Mouse (Mus musculus) liver, embryonic 15.5 days (tissue): ENCODE measurements around the gene Sh2d3c. TPM values are rescaled to one million over a fixed set of nuclear protein-coding genes. Genes with fewer than 3 reads are reported as not detected.

ENCODE experiments used
- ATAC-seq: fragments of 200-750 bp; cut with Nextera tagmentation; 2 replicates; pipeline ENCODE4 v1.8.0; 2017; ENCODE audit warnings: moderate number of reproducible peaks, mild to moderate bottlenecking, moderate library complexity; ENCODE audit not compliant: insufficient read depth
- H3K27ac ChIP-seq: fragments of 300-500 bp; sonication (generic); replicated peaks from 2 replicates; pipeline ENCODE4 v1.5.1; 2015; ENCODE audit warnings: mild to moderate bottlenecking, inconsistent platforms
- H3K27me3 ChIP-seq: fragments of 300-500 bp; sonication (generic); 2 replicates; pipeline ENCODE4 v1.6.1; 2015; ENCODE audit warnings: mild to moderate bottlenecking, inconsistent platforms
- H3K36me3 ChIP-seq: fragments of 300-500 bp; sonication (generic); replicated peaks from 2 replicates; pipeline ENCODE4 v1.6.1; 2015; ENCODE audit warnings: moderate library complexity, mild to moderate bottlenecking, inconsistent platforms
- H3K4me1 ChIP-seq: fragments of 300-500 bp; sonication (generic); replicated peaks from 2 replicates; pipeline ENCODE4 v1.6.1; 2015; ENCODE audit warnings: inconsistent platforms
- H3K4me2 ChIP-seq: fragments of 300-500 bp; sonication (generic); 2 replicates; pipeline ENCODE4 v1.6.1; 2015; ENCODE audit warnings: moderate library complexity, mild to moderate bottlenecking, inconsistent platforms
- H3K4me3 ChIP-seq: fragments of 300-500 bp; sonication (generic); replicated peaks from 2 replicates; pipeline ENCODE4 v1.5.1; 2015; ENCODE audit warnings: mild to moderate bottlenecking, inconsistent platforms
- H3K9ac ChIP-seq: fragments of 300-500 bp; sonication (generic); 2 replicates; pipeline ENCODE4 v1.6.1; 2015; ENCODE audit warnings: moderate library complexity, mild to moderate bottlenecking, inconsistent platforms
- H3K9me3 ChIP-seq: fragments of 300-500 bp; sonication (generic); replicated peaks from 2 replicates; pipeline ENCODE4 v1.6.1; 2016; ENCODE audit warnings: inconsistent platforms
- WGBS: fragments of 180-500 bp; shearing (Covaris S2); methylation state at CpG from one replicate; pipeline ENCODE4 v1.1.7; 2015; ENCODE audit warnings: mixed read lengths; ENCODE audit not compliant: insufficient replicate concordance; 5-methylcytosine and 5-hydroxymethylcytosine counted together
- polyA plus RNA-seq: library from polyadenylated mRNA; unstranded; fragments of >200 nt; fragmentation: Nextera tagmentation; extraction: Ambion mirVana; gene quantifications from 2 replicates; pipeline ENCODE4 v1.2.1, GENCODE M21; 2015

Gene Sh2d3c
- polyA plus RNA-seq, 1 experiment from 2014 or later: 7.0 TPM

GRCm38 (mm10) chr2:32756674-32757055, 35.8 kb downstream of the Sh2d3c start:
- ATAC-seq: no peak
- no peaks in the 10 kb centered on the region for H3K27me3 ChIP-seq

GRCm38 (mm10) chr2:32757056-32757845, 36.4 kb downstream of the Sh2d3c start, which contains the start of gene Tor2a:
Gene Tor2a (plus strand): TSS chr2:32757234.
- Histone ChIP-seq H3K4me2 (peak within 1 kb of the TSS; percentile 96), H3K4me1 (peaks cover 18% of the 10 kb centered on the region), H3K36me3 (peaks cover 23% of the 10 kb centered on the region), H3K27me3 (no peaks in the 10 kb centered on the region), H3K9ac (peak within 1 kb of the TSS; percentile 71), H3K27ac (peak within 1 kb of the TSS; percentile 79), H3K4me3 (peak within 1 kb of the TSS; percentile 71), H3K9me3 (no peaks in the 10 kb centered on the region)
- WGBS: under 1% methylated on average over 66 of the region's 66 CpGs
- peak; percentile 90 for ATAC-seq

More at GRCm38 (mm10) chr2:32756674-32757055, 35.8 kb downstream of the Sh2d3c start:
- Histone ChIP-seq H3K4me2 (peak overlapping the region; percentile 96), H3K36me3 (peaks cover 20% of the 10 kb centered on the region), H3K4me1 (peaks cover 18% of the 10 kb centered on the region), H3K4me3 (peak overlapping the region; percentile 71), H3K27ac (no peak overlapping the region), H3K9me3 (no peaks in the 10 kb centered on the region), H3K9ac (no peak overlapping the region)
- WGBS: 36% methylated on average over 6 of the region's 6 CpGs

- H3K27ac ChIP-seq: no peak overlapping the region
- peaks cover 23% of the 10 kb centered on the region for H3K36me3 ChIP-seq
- H3K27me3 ChIP-seq: no peaks in the 10 kb centered on the region
- no peak overlapping the region for H3K9ac ChIP-seq
- no peak overlapping the region for H3K4me2 ChIP-seq
- 75% methylated on average over 8 of the region's 8 CpGs for WGBS
- H3K4me3 ChIP-seq: no peak overlapping the region
- no peak for ATAC-seq
- no peaks in the 10 kb centered on the region for H3K9me3 ChIP-seq
- peaks cover 18% of the 10 kb centered on the region for H3K4me1 ChIP-seq
Observed at GRCm38 (mm10) chr2:32758503-32758902, 37.6 kb downstream of the Sh2d3c start.

DNA sequence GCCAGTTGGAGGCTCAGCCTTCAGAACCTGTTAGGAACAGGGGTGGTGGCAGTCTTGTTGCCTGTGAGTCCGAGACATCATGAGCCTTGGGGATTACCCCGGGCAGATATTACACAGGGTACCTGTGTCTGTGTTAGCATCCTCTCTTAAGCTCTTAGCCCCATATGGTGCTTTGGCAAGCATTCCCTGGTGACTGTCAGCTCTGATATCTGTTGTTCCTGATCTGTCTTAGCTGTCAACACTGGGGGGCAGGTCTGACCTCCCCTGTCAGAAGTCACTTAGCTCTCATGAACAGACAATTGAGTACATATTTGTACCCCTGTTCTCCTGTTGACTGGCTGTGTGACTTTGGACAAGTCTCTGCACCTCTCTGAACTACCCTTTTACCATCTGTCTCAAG, 38.1 kb downstream of the Sh2d3c start:
- H3K4me2 ChIP-seq: no peak overlapping the region
- no peak overlapping the region for H3K27ac ChIP-seq
- no peaks in the 10 kb centered on the region for H3K27me3 ChIP-seq
- no peaks in the 10 kb centered on the region for H3K9me3 ChIP-seq
- 69% methylated on average over 2 of the region's 2 CpGs for WGBS
- H3K4me1 ChIP-seq: peaks cover 18% of the 10 kb centered on the region
- peaks cover 23% of the 10 kb centered on the region for H3K36me3 ChIP-seq
- H3K4me3 ChIP-seq: no peak overlapping the region
- no peak for ATAC-seq
- no peak overlapping the region for H3K9ac ChIP-seq

GRCm38 (mm10) chr2:32761361-32761760, 40.5 kb downstream of the Sh2d3c start:
- WGBS: 80% methylated on average over 14 of the region's 14 CpGs
- Histone ChIP-seq H3K4me1 (peaks cover 18% of the 10 kb centered on the region), H3K4me3 (no peak overlapping the region), H3K9me3 (no peaks in the 10 kb centered on the region), H3K9ac (no peak overlapping the region), H3K27ac (no peak overlapping the region), H3K4me2 (no peak overlapping the region), H3K27me3 (no peaks in the 10 kb centered on the region), H3K36me3 (peaks cover 19% of the 10 kb centered on the region)
- ATAC-seq: no peak

GRCm38 (mm10) chr2:32761859-32762258, 41.0 kb downstream of the Sh2d3c start:
- 78% methylated on average over 4 of the region's 4 CpGs for WGBS
- no peaks in the 10 kb centered on the region for H3K27me3 ChIP-seq
- no peaks in the 10 kb centered on the region for H3K9me3 ChIP-seq
- H3K27ac ChIP-seq: no peak overlapping the region
- H3K4me3 ChIP-seq: no peak overlapping the region
- no peak overlapping the region for H3K4me2 ChIP-seq
- H3K36me3 ChIP-seq: peaks cover 19% of the 10 kb centered on the region
- no peak overlapping the region for H3K9ac ChIP-seq
- ATAC-seq: no peak
- peaks cover 19% of the 10 kb centered on the region for H3K4me1 ChIP-seq

- H3K27me3 ChIP-seq: no peaks in the 10 kb centered on the region
- H3K4me3 ChIP-seq: no peak overlapping the region
- H3K9me3 ChIP-seq: no peaks in the 10 kb centered on the region
- no peak overlapping the region for H3K27ac ChIP-seq
- H3K4me1 ChIP-seq: peaks cover 16% of the 10 kb centered on the region; the same call in 1 of the 2 replicates
- 57% methylated on average over 3 of the region's 3 CpGs for WGBS
- no peak overlapping the region for H3K9ac ChIP-seq
- no peak overlapping the region for H3K4me2 ChIP-seq
- no peak for ATAC-seq
- peaks cover 19% of the 10 kb centered on the region for H3K36me3 ChIP-seq
Observed at GRCm38 (mm10) chr2:32763353-32763752, 42.5 kb downstream of the Sh2d3c start.

DNA sequence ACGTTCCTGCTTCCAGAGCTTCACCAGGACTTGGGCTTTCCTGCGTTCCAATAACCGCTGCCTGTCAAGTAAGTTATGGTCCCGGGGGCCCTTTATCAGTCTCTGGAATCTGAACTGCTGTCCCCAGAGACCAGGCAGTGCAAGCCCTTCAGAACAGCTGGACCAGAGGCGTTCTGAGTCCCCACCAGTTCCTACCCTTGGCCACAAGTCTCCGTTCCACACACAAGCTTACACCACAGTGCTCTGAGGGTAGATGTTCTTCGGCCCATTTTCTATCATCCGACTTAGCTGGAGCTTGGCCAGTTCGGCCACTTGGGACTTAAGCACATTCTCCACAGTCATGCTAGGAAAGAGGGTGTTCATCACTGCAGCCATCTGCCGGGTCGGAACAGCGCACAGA, 46.4 kb downstream of the Sh2d3c start:
- WGBS: 63% methylated on average over 12 of the region's 12 CpGs
- Histone ChIP-seq H3K36me3 (no peaks in the 10 kb centered on the region), H3K27ac (no peak overlapping the region), H3K4me2 (no peak overlapping the region), H3K9me3 (no peaks in the 10 kb centered on the region), H3K9ac (no peak overlapping the region), H3K4me3 (no peak overlapping the region), H3K27me3 (no peaks in the 10 kb centered on the region), H3K4me1 (peaks cover 28% of the 10 kb centered on the region)
- no peak for ATAC-seq

GRCm38 (mm10) chr2:32768661-32769285, 47.9 kb downstream of the Sh2d3c start:
- H3K27ac ChIP-seq: no peak overlapping the region; the same call in 1 of the 2 replicates
- 36% methylated on average over 19 of the region's 19 CpGs for WGBS
- peak; percentile 65 for ATAC-seq
- no peaks in the 10 kb centered on the region for H3K27me3 ChIP-seq
- H3K9me3 ChIP-seq: no peaks in the 10 kb centered on the region
- peaks cover 28% of the 10 kb centered on the region for H3K4me1 ChIP-seq
- no peaks in the 10 kb centered on the region for H3K36me3 ChIP-seq
- H3K4me2 ChIP-seq: peak overlapping the region; percentile 30
- no peak overlapping the region for H3K4me3 ChIP-seq
- H3K9ac ChIP-seq: no peak overlapping the region

DNA sequence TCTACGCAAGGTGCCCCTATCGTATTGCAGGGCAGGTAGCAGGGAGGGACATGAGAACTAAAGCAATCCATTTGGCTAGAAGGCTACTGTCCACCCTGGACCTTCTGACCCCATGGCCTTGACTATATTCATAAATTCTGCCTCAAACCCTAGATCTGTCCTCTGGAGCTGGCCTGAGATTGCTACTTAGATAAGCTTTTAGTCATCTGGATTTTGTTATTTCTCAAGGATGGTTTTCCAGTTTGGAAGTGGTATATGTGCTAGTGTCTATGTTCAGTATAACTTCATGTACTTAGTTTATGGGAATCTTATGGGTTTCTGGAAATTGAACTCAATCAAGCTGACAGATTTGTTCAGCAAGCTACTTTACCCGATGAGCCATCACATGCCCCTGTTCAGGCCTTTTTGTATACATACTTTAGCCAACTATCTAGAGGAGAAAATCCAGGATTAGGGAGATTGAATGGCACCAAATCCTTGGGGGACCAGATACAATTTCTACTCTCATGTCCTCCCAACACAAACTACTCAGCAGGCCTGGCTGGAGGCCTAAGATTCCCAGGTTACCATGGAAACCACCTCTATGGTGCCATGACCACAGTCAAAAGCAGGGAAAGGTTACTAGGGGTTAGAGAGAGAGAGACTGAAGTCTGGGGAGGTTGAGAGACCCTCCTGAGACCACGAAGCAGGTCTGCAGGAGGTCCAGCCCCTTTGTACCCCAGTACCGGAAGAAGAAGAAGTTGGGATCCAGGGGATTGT, 48.7 kb downstream of the Sh2d3c start:
- H3K27me3 ChIP-seq: peaks cover 1% of the 10 kb centered on the region; the same call in 1 of the 2 replicates
- no peak overlapping the region for H3K9ac ChIP-seq
- ATAC-seq: no peak
- H3K27ac ChIP-seq: no peak overlapping the region
- no peak overlapping the region for H3K4me3 ChIP-seq
- H3K4me1 ChIP-seq: peaks cover 28% of the 10 kb centered on the region
- 73% methylated on average over 5 of the region's 5 CpGs for WGBS
- no peaks in the 10 kb centered on the region for H3K9me3 ChIP-seq
- no peaks in the 10 kb centered on the region for H3K36me3 ChIP-seq
- no peak overlapping the region for H3K4me2 ChIP-seq

DNA sequence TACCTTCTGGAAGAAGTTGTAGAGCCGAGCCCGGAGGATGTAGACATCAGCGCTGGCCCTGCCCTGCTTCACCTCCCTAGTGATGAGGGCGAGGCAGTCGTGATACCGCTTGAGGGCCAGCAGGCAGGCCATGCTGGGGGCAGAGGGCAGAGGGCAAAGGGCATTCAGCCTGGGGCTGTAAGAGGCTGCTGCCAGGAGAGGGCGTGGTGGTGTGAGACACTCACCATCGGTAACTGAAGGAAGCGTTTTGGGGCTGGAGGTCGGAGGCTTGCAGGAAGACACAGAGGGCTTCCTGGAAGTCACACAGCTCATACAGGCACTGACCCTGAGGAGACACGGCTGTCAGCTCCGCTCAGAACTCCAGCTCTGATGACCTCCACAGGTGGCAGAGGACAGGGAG, 51.0 kb downstream of the Sh2d3c start:
- Histone ChIP-seq H3K4me1 (peaks cover 42% of the 10 kb centered on the region), H3K9ac (no peak overlapping the region), H3K27ac (no peak overlapping the region), H3K4me3 (no peak overlapping the region), H3K4me2 (no peak overlapping the region), H3K27me3 (peaks cover 4% of the 10 kb centered on the region; the same call in 1 of the 2 replicates), H3K36me3 (no peaks in the 10 kb centered on the region), H3K9me3 (no peaks in the 10 kb centered on the region)
- WGBS: 25% methylated on average over 12 of the region's 12 CpGs
- ATAC-seq: no peak
